Mouse (Mus musculus) urinary bladder, postnatal 4 days (tissue): Measurements from ENCODE around the gene Cartpt.
A peak's percentile ranks its signal among the peaks of the same experiment; 100 is the strongest.
"Not testable (repeated sequence)": the region's sequence is repeated elsewhere in the genome, so short reads cannot be mapped to it uniquely, and the experiment has no call there.

ENCODE experiments used
- DNase-seq, 2 experiments: peaks; one replicate each; pipeline ENCODE4 v3.0.0; 2021 to 2022; ENCODE audit warnings: low spot score in 2 of 2

The Cartpt gene

DNA sequence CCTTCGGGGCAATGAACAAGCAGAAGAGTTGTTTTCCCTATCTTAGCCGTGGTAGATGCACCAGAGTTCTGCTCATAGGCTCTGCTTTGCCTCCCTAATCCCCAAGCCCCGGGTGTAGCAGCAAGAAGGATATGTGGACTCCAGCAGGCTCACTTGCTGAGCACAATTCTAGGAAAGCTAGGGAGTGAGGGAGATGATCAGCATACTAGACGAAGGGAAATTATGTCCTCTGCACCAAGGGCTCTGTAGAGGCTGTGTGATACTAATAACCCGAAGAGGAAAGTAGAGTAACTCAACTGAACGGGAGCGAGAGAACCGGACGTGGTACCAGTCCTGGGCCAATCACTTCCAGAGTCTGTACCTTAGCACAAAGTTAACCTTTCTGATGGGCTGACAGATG, at the start of gene Cartpt:
TSS of gene Cartpt (minus strand) at position 127 of the 400 bp plus-strand sequence.
- DNase-seq, result no peak

DNA sequence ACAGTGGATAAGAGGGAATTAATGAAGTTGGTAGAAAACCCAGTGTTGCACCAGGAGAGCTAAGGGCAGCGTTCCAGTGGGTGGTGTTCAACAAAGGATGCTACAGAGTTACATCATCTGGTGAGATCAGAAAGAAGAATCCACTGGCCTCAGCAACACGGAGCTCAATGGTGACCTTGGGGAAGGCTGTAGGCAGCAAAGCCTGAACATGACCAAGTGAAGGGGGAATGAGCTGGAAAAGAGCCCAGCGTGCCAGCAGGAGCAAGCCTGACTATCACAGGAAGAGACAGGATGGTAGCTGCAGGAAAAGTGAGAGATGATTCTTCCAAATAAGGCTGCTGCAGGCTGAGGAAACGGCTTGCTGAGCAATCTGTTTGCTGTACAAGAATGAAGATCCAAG, 46.5 kb upstream of the Cartpt start:
- no peak for DNase-seq

DNA sequence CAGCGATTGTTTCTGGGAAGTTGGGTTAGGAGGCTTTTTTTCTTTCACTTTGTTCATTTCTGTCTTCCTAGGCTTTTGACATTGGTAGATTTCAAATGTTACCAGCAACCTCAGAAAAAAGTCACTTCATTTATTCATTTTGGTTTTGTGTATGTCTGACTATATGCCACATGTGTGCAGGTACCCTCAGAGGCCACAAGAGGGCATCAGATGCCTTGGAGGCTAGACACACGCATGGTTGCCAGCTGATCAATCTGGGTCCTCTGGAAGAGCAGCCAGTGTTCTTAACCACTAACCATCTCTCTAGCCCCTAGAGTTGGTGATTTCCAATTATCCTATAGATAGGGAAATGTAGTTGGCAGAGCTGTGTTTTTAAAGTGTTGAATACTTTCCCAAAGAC, 42.6 kb upstream of the Cartpt start:
- DNase-seq, result no peak

DNA sequence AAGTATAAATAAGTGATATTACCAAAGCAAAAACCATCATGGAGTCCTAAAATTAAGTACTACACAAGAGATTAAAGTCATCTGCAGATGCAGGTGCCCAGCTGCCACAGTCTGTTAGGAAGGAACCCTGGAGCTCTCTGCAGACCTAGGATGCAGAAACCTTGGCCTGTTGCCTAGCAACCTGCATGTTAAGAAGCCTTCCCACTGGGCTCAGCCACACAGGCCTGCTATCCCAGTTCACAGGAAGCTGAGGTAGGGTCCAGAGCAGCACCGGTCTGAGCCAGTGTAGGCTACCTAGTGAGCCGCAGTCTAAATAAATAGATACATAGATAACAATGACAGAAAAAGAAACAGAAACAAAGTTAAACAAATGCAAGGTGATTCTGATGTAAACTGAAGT, 39.7 kb upstream of the Cartpt start:
- DNase-seq, result no peak

DNA sequence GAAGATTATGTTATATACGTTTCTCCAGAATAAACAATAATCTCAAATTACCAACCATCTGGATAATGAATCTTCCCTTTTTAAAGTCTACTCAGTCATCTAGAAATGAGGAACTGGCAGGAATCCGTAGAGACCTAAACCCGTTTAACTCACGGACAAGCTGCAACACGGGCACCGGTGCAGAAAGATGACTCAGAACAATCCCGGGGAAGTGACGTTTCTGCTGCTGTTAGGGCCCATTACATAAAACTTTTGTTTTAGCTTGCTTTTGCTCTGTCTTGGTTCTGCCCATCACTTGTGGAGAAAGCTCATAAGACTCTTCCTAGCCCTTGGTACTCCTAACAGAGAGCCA, 38.4 kb upstream of the Cartpt start:
- no peak for DNase-seq

DNA sequence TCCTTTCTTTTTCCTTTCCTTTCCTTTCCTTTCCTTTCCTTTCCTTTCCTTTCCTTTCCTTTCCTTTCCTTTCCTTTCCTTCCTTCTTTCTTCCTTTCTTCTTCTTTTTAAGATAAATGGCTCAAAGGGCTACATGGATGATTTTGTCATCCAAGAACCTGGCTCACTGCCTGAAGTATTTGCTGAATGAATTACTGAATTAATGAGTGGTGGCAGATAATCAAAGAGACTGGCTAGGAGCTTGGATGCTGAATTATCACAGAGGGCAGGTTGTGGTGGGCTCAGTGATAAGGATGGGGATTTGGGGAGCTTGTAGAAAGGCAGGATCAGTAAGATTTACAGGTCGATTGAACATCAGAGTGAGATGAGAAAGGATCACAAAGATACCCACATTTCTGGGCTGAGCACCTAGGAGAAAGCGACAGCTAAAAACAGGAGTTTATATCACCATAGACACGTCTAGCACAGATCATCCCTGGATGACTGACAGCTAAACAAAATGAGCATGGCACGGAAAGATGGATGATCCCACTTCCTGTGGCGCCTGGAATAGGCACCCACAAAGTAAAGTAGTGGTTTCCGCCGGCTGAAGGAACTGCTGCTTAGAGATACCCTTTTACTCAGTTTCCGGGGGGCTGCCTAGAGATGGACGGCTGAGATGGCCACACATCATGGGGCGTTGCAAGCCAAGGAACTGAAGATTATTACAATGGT, 37.9 kb upstream of the Cartpt start:
- DNase-seq, result no peak

DNA sequence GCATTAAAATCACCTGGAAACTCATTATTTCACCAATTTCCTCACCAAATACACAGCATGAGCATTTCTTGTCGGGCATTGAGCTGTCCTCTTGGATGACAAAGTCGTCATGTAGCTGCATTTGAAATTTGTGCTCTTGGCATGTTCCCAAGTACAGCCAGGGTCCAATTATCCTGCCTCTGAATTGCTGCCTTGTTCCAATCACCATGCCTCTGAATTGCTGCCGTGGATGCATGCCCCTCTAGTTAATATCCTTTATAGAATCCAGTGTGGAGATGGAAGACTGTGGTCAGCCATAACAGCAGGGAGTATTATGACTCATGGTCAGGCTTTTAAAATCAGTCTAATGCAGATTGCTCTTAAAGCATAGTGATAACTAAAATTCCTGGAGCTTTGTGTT, 36.9 kb upstream of the Cartpt start:
- DNase-seq, result no peak

DNA sequence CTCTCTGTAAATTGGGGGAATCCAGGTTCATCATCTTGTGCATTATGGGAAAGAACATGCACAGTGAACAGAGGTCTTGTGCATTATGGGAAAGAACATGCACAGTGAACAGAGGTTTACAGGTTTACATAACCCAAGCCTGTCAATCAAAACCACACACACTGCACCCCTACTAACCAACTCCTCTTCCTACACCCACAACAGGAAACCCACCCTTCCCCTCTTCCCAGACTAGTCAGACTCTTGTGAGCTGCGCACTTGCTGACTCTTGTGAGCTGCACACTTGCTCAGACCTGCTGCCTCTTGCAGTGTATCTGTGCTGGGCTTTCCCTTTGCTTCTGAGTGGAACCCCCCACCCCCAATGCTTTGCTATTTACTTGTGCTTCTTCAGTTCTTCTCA, 31.5 kb upstream of the Cartpt start:
- no peak for DNase-seq

DNA sequence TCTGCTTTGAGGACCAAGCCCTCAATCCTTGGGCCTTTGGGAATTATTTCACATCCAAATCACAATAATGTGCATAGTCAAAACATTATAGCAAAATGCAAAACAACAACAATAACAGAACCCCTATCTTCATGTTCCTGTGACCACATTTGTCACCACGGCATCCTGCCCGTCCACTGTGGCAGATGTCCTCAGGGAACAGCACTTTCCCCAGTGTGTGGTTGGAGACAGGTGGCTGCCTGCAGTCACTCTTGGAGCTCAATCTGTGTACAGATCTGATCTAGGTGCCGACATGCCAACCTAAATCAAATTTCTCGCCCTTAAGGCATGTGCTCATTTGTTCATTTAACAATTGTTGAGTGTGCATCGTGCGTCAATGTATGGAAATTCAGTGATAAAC, 30.6 kb upstream of the Cartpt start:
- DNase-seq, result no peak

DNA sequence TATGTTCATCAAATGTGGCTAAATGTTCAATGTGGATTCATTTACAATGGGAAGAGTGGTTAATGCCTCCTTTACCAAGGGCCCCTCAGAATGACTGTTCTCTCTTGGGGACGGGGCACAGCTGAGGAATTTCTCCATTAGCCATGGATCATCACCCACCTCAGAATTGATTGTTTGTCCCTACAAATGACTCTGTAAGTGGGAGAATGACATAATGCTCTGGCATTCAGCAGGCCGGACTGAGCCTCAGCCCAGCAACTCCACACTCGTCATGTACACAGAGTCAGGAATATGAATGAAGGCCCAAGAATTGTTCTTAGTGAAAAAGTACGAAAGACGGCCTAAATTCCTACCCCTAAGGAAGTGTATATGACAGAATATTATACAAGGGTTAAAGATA, 25.4 kb upstream of the Cartpt start:
- DNase-seq, result no peak

DNA sequence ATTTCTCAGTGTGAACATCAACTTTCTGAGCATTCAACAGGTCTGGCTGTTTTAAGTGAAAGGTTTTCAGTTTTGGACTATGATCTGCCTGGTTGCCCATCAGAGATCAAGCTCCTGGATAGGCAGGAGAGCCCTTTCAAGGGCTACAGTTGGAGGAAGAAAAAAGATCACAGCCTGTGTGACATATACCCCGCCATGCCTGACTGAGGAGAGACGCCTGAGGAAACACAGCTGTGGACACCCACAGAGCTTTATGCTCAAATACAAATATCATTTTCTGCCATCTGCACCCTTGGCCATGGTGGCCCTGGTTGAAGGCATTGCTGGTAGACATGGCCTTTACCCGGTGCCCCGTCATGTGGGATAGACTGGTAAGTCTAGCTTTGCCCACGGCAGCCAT, 14.7 kb upstream of the Cartpt start:
- DNase-seq, result no peak

DNA sequence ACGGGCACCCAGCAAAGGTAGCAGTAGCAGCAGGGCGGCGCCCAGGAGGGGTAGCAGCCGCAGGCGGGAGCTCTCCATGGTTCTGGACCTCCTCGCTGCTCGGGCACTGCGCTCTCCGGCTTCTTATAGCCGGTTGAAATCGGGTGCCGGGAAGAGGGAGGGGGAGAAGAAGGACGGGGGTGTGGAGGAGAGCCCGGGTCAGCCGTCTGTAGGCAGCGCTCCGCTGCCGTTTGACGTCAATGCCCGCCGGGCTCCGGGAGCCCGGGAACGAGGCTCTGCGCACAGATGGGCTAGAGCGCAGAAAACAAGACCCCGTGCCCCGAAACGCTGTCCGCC, 366 bp downstream of the Cartpt start:
- peak; percentile 21 to 68 for DNase-seq

DNA sequence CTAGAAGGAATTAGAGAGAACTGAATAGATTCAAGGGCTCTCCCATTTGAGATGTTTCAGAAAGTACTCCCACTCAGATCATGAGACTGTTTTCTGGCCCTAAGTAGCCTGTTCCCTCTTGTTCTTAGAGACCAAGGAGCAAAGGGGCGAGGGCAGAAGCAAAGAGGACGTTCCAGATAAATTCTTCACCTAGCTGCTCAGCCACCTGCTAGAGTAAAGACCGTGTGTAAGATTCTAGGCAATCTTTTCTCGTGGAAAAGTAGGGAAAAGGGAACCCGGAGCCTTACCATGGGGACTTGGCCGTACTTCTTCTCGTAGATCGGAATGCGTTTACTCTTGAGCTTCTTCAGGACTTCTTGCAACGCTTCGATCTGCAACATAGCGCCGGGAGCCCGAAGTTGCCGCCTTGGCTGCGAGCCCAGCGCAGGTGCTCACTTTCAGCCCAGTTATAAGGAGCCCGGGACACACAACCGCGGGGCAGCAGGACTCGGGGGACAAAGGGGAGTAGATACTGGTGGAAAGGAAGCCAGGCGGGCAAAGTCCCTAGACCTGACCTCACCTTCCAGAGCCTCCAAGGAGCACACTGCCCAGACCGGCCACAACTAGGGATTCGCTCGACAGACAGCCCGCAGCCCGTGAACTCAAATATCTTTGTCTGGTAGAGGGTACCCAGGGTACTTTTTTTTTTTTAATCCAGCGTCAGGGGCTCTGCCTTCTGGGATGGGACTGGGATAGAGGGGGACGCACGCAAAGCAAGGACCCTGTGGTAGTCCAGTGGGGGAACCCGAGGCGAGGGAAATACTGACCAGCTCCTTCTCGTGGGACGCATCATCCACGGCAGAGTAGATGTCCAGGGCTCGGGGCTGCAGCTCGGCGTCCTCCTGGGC, 978 bp downstream of the Cartpt start:
- DNase-seq, result no peak

DNA sequence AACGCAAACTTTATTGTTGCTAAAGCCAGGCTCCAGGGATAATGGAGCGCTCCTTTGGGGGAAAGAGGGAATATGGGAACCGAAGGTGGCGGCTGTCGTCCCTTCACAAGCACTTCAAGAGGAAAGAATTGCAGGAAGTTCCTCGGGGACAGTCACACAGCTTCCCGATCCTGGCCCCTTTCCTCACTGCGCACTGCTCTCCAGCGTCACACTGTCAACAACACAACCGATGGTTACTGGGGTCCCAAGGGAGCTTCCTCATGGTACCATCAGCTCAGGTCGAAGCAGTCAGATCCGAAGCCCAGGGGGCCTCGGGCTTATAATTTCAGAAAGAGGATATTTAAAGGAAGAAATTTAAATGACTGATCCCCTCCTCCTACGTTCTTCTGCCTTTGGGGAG, 2.1 kb downstream of the Cartpt start:
- DNase-seq, result no peak

DNA sequence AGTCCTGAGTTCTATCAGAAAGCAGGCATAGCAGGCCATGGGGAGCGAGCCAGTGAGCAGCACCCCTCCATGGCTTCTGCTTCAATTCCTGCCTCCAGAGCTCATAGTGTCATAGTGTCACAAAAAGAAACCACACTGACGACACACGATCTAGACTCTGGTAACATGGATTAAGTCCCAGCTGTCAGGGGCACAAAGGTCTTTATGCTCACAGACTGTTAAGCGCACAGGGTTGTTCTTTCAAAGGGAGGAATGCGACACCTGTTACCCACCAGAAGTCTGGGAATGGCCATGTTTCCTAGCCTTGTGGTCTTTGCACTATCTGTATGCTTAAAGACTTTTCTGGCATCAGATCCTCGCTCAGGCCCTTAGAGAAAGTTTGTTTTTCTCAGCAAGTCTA, 15.3 kb downstream of the Cartpt start:
- DNase-seq, result no peak

DNA sequence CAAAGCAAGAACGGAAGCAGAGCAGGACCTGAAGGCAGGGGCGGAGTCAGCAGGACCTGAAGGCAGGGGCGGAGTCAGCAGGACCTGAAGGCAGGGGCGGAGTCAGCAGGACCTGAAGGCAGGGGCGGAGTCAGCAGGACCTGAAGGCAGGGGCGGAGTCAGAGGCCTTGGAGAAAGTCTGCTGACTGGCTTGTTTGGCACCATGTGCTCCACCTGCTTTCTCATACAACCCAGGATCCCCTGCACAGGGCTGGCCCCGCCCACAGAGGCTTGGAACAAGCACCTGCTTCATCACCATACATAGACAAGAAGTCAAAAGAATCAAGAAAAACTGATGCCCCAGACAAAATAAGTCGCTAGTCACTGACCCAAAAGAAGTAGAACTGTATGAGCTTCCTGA, 19.1 kb downstream of the Cartpt start:
- not testable (repeated sequence) for DNase-seq

DNA sequence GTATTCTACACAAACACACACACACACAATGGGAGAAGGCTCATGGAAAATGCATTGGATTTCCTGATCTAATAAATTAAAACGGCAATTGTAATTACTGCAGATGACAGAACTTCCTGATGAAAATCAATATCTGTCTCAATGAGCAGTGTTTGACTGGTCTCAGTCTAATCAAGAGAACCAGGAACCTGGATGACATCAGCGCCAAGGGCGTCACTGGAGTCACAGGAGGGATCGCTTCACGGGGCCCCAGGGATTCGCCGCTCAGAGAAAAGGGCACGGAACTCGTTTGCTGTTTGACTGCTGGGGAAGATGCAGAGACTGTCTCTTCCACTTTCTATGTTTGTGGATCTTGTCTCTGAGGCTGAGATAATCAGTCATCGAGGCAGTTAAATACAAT, 21.2 kb downstream of the Cartpt start:
- no peak for DNase-seq

DNA sequence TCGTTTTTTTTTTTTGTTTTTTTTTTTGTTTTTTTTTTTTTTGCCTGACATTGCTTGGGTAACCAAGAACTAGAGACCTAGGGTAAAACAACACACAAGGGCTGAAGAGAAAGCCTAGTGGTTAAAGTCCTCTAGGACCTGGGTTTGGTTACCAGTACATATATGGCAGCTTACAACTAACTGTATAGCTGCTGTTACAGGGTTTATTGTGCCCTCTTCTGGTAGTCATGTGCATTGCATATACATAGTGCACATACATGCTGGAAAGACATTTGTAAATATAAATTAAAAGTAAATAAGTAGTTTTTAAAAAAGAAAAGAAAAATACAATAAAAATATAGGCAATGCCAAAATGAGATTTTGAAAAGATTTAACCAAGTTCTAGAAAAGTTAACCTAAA, 28.8 kb downstream of the Cartpt start:
- DNase-seq, result no peak

DNA sequence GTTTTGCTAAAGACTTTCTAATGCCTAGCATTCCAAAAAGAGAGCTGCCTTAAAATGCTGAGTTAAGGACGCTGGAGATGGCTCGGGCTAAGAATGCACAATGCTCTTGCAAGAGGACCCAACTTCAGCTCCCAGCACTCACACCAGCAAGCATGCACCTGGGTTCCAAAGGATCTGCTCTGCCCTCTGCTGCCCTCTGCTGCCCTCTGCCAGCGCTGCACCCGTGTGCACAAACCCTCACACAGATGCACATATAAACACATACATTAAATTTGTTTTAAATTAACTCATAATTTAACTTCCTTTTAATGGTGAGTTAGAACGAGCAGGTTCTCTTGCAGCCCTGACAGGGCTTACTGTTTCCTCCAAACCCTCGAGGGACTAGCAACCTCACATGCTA, 32.5 kb downstream of the Cartpt start:
- DNase-seq, result no peak

DNA sequence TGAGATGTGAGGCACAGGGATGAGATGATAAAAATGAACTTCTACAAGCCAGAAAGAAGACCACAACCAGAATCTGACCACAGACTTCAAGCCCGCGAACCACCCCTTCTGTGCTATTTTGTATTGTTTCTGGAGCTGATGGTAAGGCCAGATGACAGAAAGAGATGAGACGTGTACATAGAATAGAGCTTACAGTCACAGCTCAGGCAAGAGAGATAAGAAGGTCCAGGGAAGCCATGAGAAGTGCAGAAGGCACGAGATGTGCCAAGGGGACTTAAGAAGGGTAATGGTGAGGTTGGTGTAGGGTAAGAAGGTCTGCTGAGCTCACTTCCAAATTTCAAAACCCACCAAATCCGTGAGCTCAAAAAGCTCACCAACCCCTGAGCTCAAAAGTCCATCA, 36.6 kb downstream of the Cartpt start:
- no peak for DNase-seq

DNA sequence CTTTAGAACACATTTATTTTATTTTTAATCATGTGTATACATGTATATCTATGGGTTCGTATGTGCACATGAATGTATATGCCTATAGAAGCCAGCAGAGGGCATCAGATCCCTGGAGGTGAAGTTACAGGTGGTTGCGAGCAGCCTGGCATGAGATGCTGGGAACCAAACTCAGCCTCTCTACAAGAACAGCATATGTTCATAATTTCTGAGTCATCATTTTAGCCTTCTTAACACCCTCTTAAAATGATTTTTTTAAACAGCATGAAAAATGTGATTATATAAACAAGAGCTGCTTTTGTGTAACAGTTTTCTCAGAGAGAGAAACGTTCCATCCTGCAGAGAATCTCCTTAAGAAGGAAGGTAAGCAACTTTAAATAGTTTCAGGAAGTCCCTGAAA, 40.2 kb downstream of the Cartpt start:
- DNase-seq, result no peak

DNA sequence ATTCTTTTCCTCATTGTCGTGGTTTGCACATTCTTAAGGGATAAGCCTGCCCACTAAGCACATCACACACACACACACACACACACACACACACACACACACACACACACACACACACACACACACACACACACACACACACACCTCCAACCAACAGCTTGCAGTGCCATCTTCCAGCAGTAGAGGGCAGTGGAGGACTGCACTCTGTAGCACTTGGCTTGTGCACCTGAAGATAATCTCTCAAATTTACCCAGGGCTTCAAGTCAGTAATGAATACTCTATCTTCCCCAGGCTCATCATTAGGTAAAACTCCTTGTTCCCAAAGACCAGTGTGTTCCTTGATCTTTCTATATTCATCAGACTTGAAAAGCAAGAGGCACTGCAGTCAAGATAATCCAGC, 41.8 kb downstream of the Cartpt start:
- DNase-seq, result peak in 1 of 2 experiments; percentile 47

DNA sequence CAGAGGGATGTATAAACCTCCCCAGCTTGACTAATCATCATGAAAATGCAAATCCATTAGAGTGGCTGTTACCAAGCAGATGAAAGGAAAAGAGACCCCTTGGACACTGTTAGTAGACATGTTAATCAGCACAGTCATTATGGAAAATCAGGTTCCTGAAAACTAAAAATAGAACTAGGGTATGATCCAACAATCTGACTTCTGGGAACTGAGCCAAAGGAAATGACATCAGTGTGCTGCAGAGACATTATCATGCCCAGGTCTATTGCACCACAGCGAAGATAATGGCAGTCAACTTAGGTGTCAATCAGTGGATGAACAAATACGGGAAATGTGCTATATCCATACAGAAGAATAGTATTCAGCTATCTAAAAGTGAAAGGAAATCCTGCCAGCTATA, 43.0 kb downstream of the Cartpt start:
- DNase-seq, result no peak

DNA sequence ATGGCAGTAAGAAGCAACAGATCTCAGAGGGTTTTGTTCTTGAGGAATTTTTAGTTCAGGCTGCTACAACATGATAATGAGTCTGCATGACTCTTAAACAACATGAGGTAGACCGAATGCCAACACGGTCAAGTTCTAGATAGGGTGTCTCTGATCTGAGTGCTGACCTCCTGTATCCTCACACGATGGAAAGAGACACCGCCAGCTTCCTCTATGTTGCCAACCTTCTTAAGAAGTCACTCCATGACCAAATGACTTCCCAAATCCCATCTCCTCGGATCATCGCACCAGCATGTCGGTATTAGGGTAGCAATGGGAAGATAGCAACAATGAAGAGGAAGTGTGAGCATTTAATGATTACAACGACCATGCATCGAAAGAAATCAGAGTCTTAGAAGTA, 43.6 kb downstream of the Cartpt start:
- peak in 1 of 2 experiments; percentile 42 for DNase-seq
